Mouse (Mus musculus) erythroblast, embryonic 14.5 days (primary cell): ENCODE measurements around the gene Zdhhc18. TPM values are rescaled to one million over a fixed set of nuclear protein-coding genes. Genes with fewer than 3 reads are reported as not detected.

Source experiments
- H3K27me3 ChIP-seq: 2 replicates; pipeline ENCODE4 v1.6.1; 2012; ENCODE audit warnings: inconsistent platforms; ENCODE audit not compliant: control insufficient read depth
- H3K36me3 ChIP-seq: 2 replicates; pipeline ENCODE4 v1.6.1; 2012; ENCODE audit warnings: mild to moderate bottlenecking, inconsistent platforms; ENCODE audit not compliant: control insufficient read depth
- H3K4me1 ChIP-seq: 2 replicates; pipeline ENCODE4 v1.6.1; 2012; ENCODE audit warnings: inconsistent platforms; ENCODE audit not compliant: control insufficient read depth
- H3K4me3 ChIP-seq: replicated peaks from 2 replicates; pipeline ENCODE3; 2012; ENCODE audit warnings: moderate library complexity, mild to moderate bottlenecking, inconsistent platforms
- H3K9me3 ChIP-seq: 2 replicates; pipeline ENCODE4 v1.6.1; 2012; ENCODE audit warnings: low read length, inconsistent platforms, mixed read lengths; ENCODE audit not compliant: control insufficient read depth
- GATA1 ChIP-seq: IDR thresholded peaks from 2 replicates; pipeline ENCODE4 v1.6.1; 2012; ENCODE audit warnings: low read length, inconsistent platforms, mixed read lengths
- TAL1 ChIP-seq: IDR thresholded peaks from 3 replicates; pipeline ENCODE4 v1.6.1; 2012; ENCODE audit warnings: low read length, inconsistent platforms, mixed read lengths
- polyA plus RNA-seq: library from polyadenylated mRNA; stranded (reverse); fragments of >175 nt; gene quantifications from 2 replicates; pipeline ENCODE4 v1.2.3, GENCODE M21; 2012

Zdhhc18 gene
- polyA plus RNA-seq, 1 experiment, result 0.25 TPM

GRCm38 (mm10) chr4:133676189-133676588 is 26.2 kb upstream of the Zdhhc18 start:
- TF ChIP-seq GATA1 (no peak), TAL1 (no peak)
- no peaks in the 10 kb centered on the region for H3K27me3 ChIP-seq
- peaks cover 37% of the 10 kb centered on the region for H3K36me3 ChIP-seq
- H3K4me3 ChIP-seq, result no peak overlapping the region
- no peaks in the 10 kb centered on the region for H3K9me3 ChIP-seq
- peaks cover 68% of the 10 kb centered on the region for H3K4me1 ChIP-seq

GRCm38 (mm10) chr4:133675594-133676016 is 25.7 kb upstream of the Zdhhc18 start:
- Histone ChIP-seq H3K4me3 (no peak overlapping the region), H3K36me3 (peaks cover 31% of the 10 kb centered on the region), H3K9me3 (no peaks in the 10 kb centered on the region), H3K27me3 (no peaks in the 10 kb centered on the region), H3K4me1 (peaks cover 70% of the 10 kb centered on the region)
- TF ChIP-seq TAL1 (no peak), GATA1 (no peak)

GRCm38 (mm10) chr4:133674331-133674695 is 24.4 kb upstream of the Zdhhc18 start:
- peaks cover 72% of the 10 kb centered on the region for H3K4me1 ChIP-seq
- TF ChIP-seq GATA1, result no peak
- TF ChIP-seq TAL1, result no peak
- peak overlapping the region; percentile 88 for H3K4me3 ChIP-seq
- peaks cover 22% of the 10 kb centered on the region for H3K36me3 ChIP-seq
- H3K27me3 ChIP-seq, result no peaks in the 10 kb centered on the region
- no peaks in the 10 kb centered on the region for H3K9me3 ChIP-seq

GRCm38 (mm10) chr4:133673666-133674330 is 23.8 kb upstream of the Zdhhc18 start:
- TF ChIP-seq GATA1, result no peak
- no peak for TF ChIP-seq TAL1
- Histone ChIP-seq H3K4me1 (peaks cover 72% of the 10 kb centered on the region), H3K4me3 (peak overlapping the region; percentile 88), H3K36me3 (peaks cover 18% of the 10 kb centered on the region), H3K27me3 (no peaks in the 10 kb centered on the region), H3K9me3 (no peaks in the 10 kb centered on the region)

GRCm38 (mm10) chr4:133672845-133673647 is 23.1 kb upstream of the Zdhhc18 start:
- Histone ChIP-seq H3K4me3 (peak overlapping the region; percentile 88), H3K9me3 (no peaks in the 10 kb centered on the region), H3K36me3 (peaks cover 19% of the 10 kb centered on the region), H3K27me3 (no peaks in the 10 kb centered on the region), H3K4me1 (peaks cover 71% of the 10 kb centered on the region)
- TF ChIP-seq GATA1 (no peak), TAL1 (no peak)

GRCm38 (mm10) chr4:133671881-133672844 is 22.2 kb upstream of the Zdhhc18 start, which contains the start of gene Pigv:
Pigv (minus strand) TSS chr4:133672647.
- Histone ChIP-seq H3K4me3 (peak within 1 kb of the TSS; percentile 88), H3K36me3 (peaks cover 18% of the 10 kb centered on the region), H3K9me3 (no peaks in the 10 kb centered on the region), H3K4me1 (peaks cover 66% of the 10 kb centered on the region), H3K27me3 (no peaks in the 10 kb centered on the region)
- no peak for TF ChIP-seq GATA1
- no peak for TF ChIP-seq TAL1

- Histone ChIP-seq H3K27me3 (no peaks in the 10 kb centered on the region), H3K4me1 (peaks cover 59% of the 10 kb centered on the region), H3K4me3 (peak overlapping the region; percentile 88), H3K9me3 (no peaks in the 10 kb centered on the region), H3K36me3 (peaks cover 21% of the 10 kb centered on the region)
- TF ChIP-seq TAL1, result no peak
- no peak for TF ChIP-seq GATA1
These were observed 21.4 kb upstream of the Zdhhc18 start for GRCm38 (mm10) chr4:133671184-133671880.

GRCm38 (mm10) chr4:133669652-133670210 is 19.8 kb upstream of the Zdhhc18 start:
- TF ChIP-seq TAL1 (no peak), GATA1 (no peak)
- Histone ChIP-seq H3K27me3 (no peaks in the 10 kb centered on the region), H3K4me1 (peaks cover 44% of the 10 kb centered on the region), H3K36me3 (peaks cover 30% of the 10 kb centered on the region), H3K9me3 (no peaks in the 10 kb centered on the region), H3K4me3 (no peak overlapping the region)
